Mouse (Mus musculus) kidney, embryonic 16.5 days (tissue): ENCODE measurements around the gene Gm42791. TPM values are rescaled to one million over a fixed set of nuclear protein-coding genes. Genes with fewer than 3 reads are reported as not detected.

ENCODE experiments used
- ATAC-seq: fragments of 200-750 bp; cut with Nextera tagmentation; 2 replicates; pipeline ENCODE4 v1.8.0; 2017; ENCODE audit warnings: moderate TSS enrichment; ENCODE audit not compliant: low FRiP score, low TSS enrichment
- H3K27ac ChIP-seq: fragments of 300-500 bp; sonication (generic); 2 replicates; pipeline ENCODE4 v1.5.1; 2014; ENCODE audit warnings: low read length
- H3K27me3 ChIP-seq: fragments of 300-500 bp; sonication (generic); 2 replicates; pipeline ENCODE4 v1.6.1; 2014; ENCODE audit warnings: low read length, control low read depth, mixed read lengths; ENCODE audit not compliant: insufficient read depth
- H3K36me3 ChIP-seq: fragments of 300-500 bp; sonication (generic); 2 replicates; pipeline ENCODE4 v1.6.1; 2014; ENCODE audit warnings: low read length, control low read depth, mixed read lengths; ENCODE audit not compliant: insufficient read depth
- H3K4me1 ChIP-seq: fragments of 300-500 bp; sonication (generic); 2 replicates; pipeline ENCODE4 v1.6.1; 2014; ENCODE audit warnings: low read length, control low read depth, mixed read lengths; ENCODE audit not compliant: insufficient read depth
- H3K4me2 ChIP-seq: fragments of 300-500 bp; sonication (generic); replicated peaks from 2 replicates; pipeline ENCODE4 v1.6.1; 2014; ENCODE audit warnings: low read depth, low read length
- H3K4me3 ChIP-seq: fragments of 300-500 bp; sonication (generic); 2 replicates; pipeline ENCODE4 v1.5.1; 2014; ENCODE audit warnings: mild to moderate bottlenecking, low read length
- H3K9ac ChIP-seq: fragments of 300-500 bp; sonication (generic); replicated peaks from 2 replicates; pipeline ENCODE4 v1.6.1; 2014; ENCODE audit warnings: low read length
- H3K9me3 ChIP-seq: fragments of 300-500 bp; sonication (generic); 2 replicates; pipeline ENCODE4 v1.6.1; 2016; ENCODE audit warnings: low read length, control low read depth
- WGBS: fragments of 180-500 bp; shearing (Covaris S2); extraction: QIAGEN DNeasy Blood & Tissue Kit; methylation state at CpG from one replicate; pipeline ENCODE4 v1.1.7; 2014; 5-methylcytosine and 5-hydroxymethylcytosine counted together
- polyA plus RNA-seq: library from polyadenylated mRNA; unstranded; fragments of >200 nt; fragmentation: Nextera tagmentation; extraction: Ambion mirVana; gene quantifications from 2 replicates; pipeline ENCODE4 v1.2.1, GENCODE M21; 2015

Gene Gm42791
- polyA plus RNA-seq, 1 experiment from 2014 or later: 0.42 TPM

DNA sequence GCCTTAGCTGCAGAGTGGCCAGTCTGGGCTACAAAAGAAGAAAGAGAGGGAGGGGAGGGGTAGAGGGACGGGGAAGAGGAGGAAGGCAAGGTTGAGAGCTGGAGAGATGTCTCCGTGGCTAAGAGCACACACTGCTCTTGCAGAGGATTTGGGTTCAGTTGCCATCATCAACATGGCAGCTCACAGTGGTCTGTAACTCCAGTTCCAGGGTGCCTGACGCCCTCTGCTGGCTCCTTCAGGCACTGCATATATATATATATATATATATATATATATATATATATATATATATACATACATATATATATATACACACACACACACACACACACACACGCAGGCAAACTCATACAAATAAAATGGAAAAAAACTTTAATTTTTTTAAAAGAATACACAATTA is 47.5 kb downstream of the Gm42791 start:
- H3K4me1 ChIP-seq: peaks cover 11% of the 10 kb centered on the region
- WGBS: 90% methylated on average over 4 of the region's 4 CpGs

DNA sequence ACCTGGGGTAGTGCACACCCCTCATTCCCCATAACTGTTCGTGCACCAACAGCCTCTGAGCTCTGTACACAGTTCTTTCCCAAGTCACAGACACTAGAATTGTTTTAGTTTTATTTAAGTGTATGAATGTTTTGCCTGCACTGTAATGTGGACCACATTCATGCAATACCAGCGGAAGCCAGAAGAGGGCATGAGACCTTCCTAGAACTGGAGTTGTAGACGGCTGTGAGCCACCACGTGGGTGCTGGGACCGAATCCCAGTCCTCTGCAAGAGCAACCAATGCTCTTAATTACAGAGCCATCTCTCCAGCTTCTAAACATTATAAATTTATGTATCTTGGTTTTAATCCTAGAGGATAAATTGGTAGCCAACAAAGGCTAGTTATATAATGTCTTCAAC is 48.2 kb downstream of the Gm42791 start:
- Histone ChIP-seq H3K36me3 (no peaks in the 10 kb centered on the region), H3K4me3 (no peak overlapping the region), H3K9me3 (peaks cover 5% of the 10 kb centered on the region), H3K27me3 (no peaks in the 10 kb centered on the region), H3K4me2 (no peak overlapping the region), H3K9ac (no peak overlapping the region), H3K4me1 (peaks cover 11% of the 10 kb centered on the region), H3K27ac (no peak overlapping the region)
- ATAC-seq: no peak
- 85% methylated on average over 5 of the region's 5 CpGs for WGBS

More for the DNA sequence above, 47.5 kb downstream of the Gm42791 start:
- H3K4me3 ChIP-seq: no peak overlapping the region
- H3K9ac ChIP-seq: no peak overlapping the region
- no peak overlapping the region for H3K4me2 ChIP-seq
- no peaks in the 10 kb centered on the region for H3K36me3 ChIP-seq
- peaks cover 4% of the 10 kb centered on the region for H3K9me3 ChIP-seq
- H3K27ac ChIP-seq: no peak overlapping the region
- no peaks in the 10 kb centered on the region for H3K27me3 ChIP-seq
- no peak for ATAC-seq

DNA sequence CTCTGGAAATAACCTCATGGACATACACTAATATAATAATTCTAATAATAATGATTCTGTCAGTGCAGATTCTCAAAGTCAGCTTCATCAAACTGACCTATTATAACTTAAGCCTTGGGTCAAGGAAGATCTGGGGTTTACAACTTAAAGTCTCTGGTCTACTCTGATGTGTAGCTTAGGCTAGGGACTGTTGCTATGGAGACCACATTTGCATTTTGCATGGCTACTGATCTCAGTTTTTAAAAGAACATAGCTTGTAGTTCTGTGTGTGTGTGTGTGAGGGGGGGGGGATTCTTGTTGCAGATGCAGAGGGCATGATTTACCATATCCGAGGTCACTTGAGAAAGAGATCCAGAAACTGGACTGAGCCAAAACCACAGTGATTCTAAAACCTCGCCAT is 49.2 kb downstream of the Gm42791 start:
- no peak overlapping the region for H3K4me2 ChIP-seq
- no peak overlapping the region for H3K27ac ChIP-seq
- no peaks in the 10 kb centered on the region for H3K36me3 ChIP-seq
- H3K9me3 ChIP-seq: peaks cover 5% of the 10 kb centered on the region
- H3K4me1 ChIP-seq: peaks cover 11% of the 10 kb centered on the region
- H3K9ac ChIP-seq: no peak overlapping the region
- H3K27me3 ChIP-seq: no peaks in the 10 kb centered on the region
- no peak for ATAC-seq
- H3K4me3 ChIP-seq: no peak overlapping the region
- 83% methylated on average over 2 of the region's 2 CpGs for WGBS

DNA sequence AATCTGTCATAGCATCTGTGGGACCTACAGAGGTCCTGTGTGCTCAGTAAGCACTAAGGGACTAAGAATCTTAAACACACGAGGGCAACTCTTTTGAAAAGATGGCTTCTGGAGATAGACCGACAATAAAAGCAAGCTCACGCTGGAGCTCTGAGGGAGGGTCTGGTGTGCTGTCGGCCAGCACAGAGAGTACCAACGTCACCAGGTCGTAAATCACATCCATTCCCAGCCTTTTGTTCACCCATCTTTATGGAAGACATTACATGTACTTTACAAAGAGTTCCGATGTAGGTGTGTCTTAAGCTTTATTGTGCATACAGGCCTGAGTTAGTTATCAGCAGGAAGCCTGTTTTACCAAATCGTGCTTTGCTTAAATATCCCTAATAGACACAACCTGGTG is 50.9 kb downstream of the Gm42791 start:
- H3K4me2 ChIP-seq: no peak overlapping the region
- H3K27ac ChIP-seq: no peak overlapping the region
- H3K4me1 ChIP-seq: no peaks in the 10 kb centered on the region
- no peak overlapping the region for H3K4me3 ChIP-seq
- ATAC-seq: no peak
- H3K9me3 ChIP-seq: peaks cover 5% of the 10 kb centered on the region
- 24% methylated on average over 8 of the region's 8 CpGs for WGBS
- no peaks in the 10 kb centered on the region for H3K27me3 ChIP-seq
- H3K9ac ChIP-seq: no peak overlapping the region
- H3K36me3 ChIP-seq: no peaks in the 10 kb centered on the region

DNA sequence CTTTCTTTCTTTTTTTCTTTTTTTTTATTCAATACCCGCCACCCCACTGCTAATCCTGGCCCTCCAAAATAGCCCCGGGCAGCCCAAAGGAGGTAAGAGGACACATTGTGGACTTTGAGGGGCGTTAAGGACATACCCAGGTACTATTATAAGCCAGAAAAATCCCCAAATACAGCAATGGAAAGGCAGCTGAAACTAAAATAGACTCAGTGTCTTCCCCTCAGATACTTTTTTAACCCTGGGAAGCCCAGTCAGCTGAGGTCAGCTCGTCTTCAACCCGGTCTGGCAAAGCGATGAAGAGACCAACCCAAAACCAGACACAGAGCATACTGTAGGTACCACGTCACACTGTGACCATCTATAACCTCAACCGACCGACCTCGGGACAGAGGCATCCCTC is 51.5 kb downstream of the Gm42791 start:
- H3K27me3 ChIP-seq: no peaks in the 10 kb centered on the region
- no peaks in the 10 kb centered on the region for H3K36me3 ChIP-seq
- no peak overlapping the region for H3K4me2 ChIP-seq
- peaks cover 5% of the 10 kb centered on the region for H3K9me3 ChIP-seq
- 81% methylated on average over 10 of the region's 10 CpGs for WGBS
- no peak overlapping the region for H3K4me3 ChIP-seq
- no peak overlapping the region for H3K9ac ChIP-seq
- H3K27ac ChIP-seq: no peak overlapping the region
- no peak for ATAC-seq
- no peaks in the 10 kb centered on the region for H3K4me1 ChIP-seq

DNA sequence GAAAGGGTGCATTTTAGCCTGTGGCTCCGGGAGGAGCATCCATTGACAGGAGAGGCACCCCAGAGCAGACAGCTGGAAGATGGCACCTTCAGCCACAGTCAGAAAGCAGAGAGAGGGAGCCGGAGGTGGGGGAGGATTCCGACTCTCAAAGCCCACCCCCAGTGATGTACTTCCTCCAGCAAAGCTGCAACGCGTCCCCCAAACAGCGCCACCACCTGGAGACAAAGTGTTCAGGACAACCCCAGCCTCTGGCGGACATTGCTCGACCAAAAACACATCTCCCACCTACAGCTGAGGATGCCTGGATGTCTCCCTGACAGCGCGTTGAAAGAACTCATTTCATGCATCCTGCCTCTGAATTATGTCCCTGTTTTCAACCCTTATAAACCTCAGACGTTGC is 52.0 kb downstream of the Gm42791 start:
- Histone ChIP-seq H3K4me1 (no peaks in the 10 kb centered on the region), H3K4me3 (no peak overlapping the region), H3K4me2 (no peak overlapping the region), H3K9ac (no peak overlapping the region), H3K36me3 (no peaks in the 10 kb centered on the region), H3K9me3 (peaks cover 5% of the 10 kb centered on the region), H3K27me3 (no peaks in the 10 kb centered on the region), H3K27ac (no peak overlapping the region)
- ATAC-seq: no peak
- 62% methylated on average over 11 of the region's 11 CpGs for WGBS

DNA sequence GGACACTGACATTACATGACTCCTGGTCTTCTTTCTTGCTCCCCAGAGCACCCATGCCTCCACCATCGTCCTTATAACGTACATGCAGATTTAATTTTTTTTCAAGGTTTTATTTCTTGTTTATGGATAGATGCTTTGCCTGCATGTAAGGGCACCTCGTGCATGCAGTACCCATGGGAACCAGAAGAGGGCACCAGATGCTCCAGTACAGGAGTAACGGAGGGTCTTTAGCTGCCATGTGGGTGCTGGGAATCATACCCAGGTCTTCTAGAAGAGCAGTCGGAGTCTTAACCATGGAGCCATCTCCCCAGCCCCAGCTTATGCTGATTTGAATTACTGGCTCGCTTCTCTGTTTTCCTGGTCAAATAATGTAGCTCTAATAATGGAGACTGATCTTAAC is 52.6 kb downstream of the Gm42791 start:
- Histone ChIP-seq H3K27ac (no peak overlapping the region), H3K9ac (no peak overlapping the region), H3K36me3 (no peaks in the 10 kb centered on the region), H3K4me2 (no peak overlapping the region), H3K9me3 (peaks cover 5% of the 10 kb centered on the region), H3K4me3 (no peak overlapping the region), H3K4me1 (no peaks in the 10 kb centered on the region), H3K27me3 (no peaks in the 10 kb centered on the region)
- WGBS: 95% methylated on average over 6 of the region's 6 CpGs
- no peak for ATAC-seq

DNA sequence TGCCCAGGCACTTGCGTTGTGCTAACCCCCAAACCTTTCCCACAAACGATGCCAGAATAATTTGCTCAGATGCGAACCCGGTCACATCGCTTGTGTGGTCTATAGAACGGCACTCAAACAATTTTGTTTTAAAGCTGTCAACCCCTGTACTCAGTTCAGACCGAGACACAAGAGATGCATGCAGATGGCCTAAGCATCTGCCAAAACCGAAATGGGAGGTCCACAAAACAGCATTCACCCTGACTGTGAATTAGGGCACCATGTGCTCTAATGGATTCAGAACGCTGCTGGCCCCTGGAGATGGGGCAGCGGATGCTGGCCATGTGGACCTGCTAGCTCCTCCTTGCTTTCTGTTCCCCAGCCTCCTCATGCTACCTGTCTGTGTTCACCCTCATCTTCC is 53.1 kb downstream of the Gm42791 start:
- Histone ChIP-seq H3K27ac (no peak overlapping the region), H3K9me3 (peaks cover 5% of the 10 kb centered on the region), H3K4me1 (no peaks in the 10 kb centered on the region), H3K9ac (no peak overlapping the region), H3K4me2 (no peak overlapping the region), H3K27me3 (no peaks in the 10 kb centered on the region), H3K4me3 (no peak overlapping the region), H3K36me3 (no peaks in the 10 kb centered on the region)
- ATAC-seq: no peak
- WGBS: 79% methylated on average over 10 of the region's 10 CpGs

DNA sequence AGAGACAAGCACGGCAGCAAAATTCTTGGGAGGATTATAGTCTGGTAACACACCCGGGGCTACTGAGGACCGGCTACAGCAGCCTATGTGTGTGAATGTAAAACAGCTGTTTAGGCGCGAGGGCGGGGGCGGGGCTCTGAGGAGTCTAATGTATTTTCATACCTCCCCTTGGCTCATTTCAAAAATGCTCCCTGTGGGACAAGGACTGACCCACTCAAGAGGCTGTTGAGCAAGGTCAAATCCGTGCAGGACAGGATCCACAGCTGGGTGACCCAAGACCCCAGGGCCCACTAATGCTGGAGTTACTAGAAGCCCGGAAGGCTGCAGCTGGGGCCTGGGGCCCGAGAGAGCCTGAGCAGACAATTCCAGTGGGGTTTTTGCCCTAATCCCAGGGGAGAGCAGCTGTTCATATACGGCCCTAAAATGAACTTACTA is 55.0 kb downstream of the Gm42791 start:
- H3K4me2 ChIP-seq: no peak overlapping the region
- no peaks in the 10 kb centered on the region for H3K36me3 ChIP-seq
- 69% methylated on average over 11 of the region's 11 CpGs for WGBS
- no peaks in the 10 kb centered on the region for H3K4me1 ChIP-seq
- ATAC-seq: 0 out of 2 replicates have a peak, but pooled peaks have one; percentile 18
- no peak overlapping the region for H3K27ac ChIP-seq
- H3K9me3 ChIP-seq: peaks cover 8% of the 10 kb centered on the region
- H3K27me3 ChIP-seq: no peaks in the 10 kb centered on the region
- no peak overlapping the region for H3K4me3 ChIP-seq
- no peak overlapping the region for H3K9ac ChIP-seq

DNA sequence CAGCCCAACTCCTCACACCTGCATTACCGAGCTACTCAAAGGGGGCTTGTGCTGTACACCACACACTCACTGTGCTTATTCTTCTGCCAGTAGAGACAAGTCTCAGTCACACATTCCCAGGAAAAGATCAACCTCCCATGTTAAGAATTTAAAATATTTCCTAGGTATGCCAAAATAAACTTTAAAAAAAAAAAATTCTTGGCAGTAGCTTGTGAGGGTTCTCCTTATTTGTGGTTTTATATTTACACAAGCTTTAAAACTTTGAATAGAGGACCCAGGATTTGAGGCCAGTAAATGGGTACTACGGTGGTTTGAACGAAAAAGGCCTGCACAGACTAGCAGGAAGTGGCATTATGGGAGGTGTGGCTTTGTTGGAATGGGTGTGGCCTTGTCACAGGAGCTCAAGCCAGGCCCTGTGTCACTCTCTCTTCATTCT is 58.4 kb downstream of the Gm42791 start:
- H3K4me2 ChIP-seq: no peak overlapping the region
- no peak for ATAC-seq
- no peak overlapping the region for H3K4me3 ChIP-seq
- no peaks in the 10 kb centered on the region for H3K36me3 ChIP-seq
- peaks cover 3% of the 10 kb centered on the region; the same call in 1 of the 2 replicates for H3K9me3 ChIP-seq
- H3K4me1 ChIP-seq: peaks cover 7% of the 10 kb centered on the region; the same call in 1 of the 2 replicates
- no peak overlapping the region for H3K27ac ChIP-seq
- H3K27me3 ChIP-seq: no peaks in the 10 kb centered on the region
- H3K9ac ChIP-seq: no peak overlapping the region
- 77% methylated on average over 3 of the region's 3 CpGs for WGBS
